Mouse (Mus musculus) liver, embryonic 15.5 days (tissue): ENCODE data around the gene Slc37a3. TPM values are rescaled to one million over a fixed set of nuclear protein-coding genes. Genes with fewer than 3 reads are reported as not detected.

Source experiments
- ATAC-seq: fragments of 200-750 bp; cut with Nextera tagmentation; 2 replicates; pipeline ENCODE4 v1.8.0; 2017; ENCODE audit warnings: moderate number of reproducible peaks, mild to moderate bottlenecking, moderate library complexity; ENCODE audit not compliant: insufficient read depth
- H3K27ac ChIP-seq: fragments of 300-500 bp; sonication (generic); replicated peaks from 2 replicates; pipeline ENCODE4 v1.5.1; 2015; ENCODE audit warnings: mild to moderate bottlenecking, inconsistent platforms
- H3K27me3 ChIP-seq: fragments of 300-500 bp; sonication (generic); 2 replicates; pipeline ENCODE4 v1.6.1; 2015; ENCODE audit warnings: mild to moderate bottlenecking, inconsistent platforms
- H3K36me3 ChIP-seq: fragments of 300-500 bp; sonication (generic); replicated peaks from 2 replicates; pipeline ENCODE4 v1.6.1; 2015; ENCODE audit warnings: moderate library complexity, mild to moderate bottlenecking, inconsistent platforms
- H3K4me1 ChIP-seq: fragments of 300-500 bp; sonication (generic); replicated peaks from 2 replicates; pipeline ENCODE4 v1.6.1; 2015; ENCODE audit warnings: inconsistent platforms
- H3K4me2 ChIP-seq: fragments of 300-500 bp; sonication (generic); 2 replicates; pipeline ENCODE4 v1.6.1; 2015; ENCODE audit warnings: moderate library complexity, mild to moderate bottlenecking, inconsistent platforms
- H3K4me3 ChIP-seq: fragments of 300-500 bp; sonication (generic); replicated peaks from 2 replicates; pipeline ENCODE4 v1.5.1; 2015; ENCODE audit warnings: mild to moderate bottlenecking, inconsistent platforms
- H3K9ac ChIP-seq: fragments of 300-500 bp; sonication (generic); 2 replicates; pipeline ENCODE4 v1.6.1; 2015; ENCODE audit warnings: moderate library complexity, mild to moderate bottlenecking, inconsistent platforms
- H3K9me3 ChIP-seq: fragments of 300-500 bp; sonication (generic); replicated peaks from 2 replicates; pipeline ENCODE4 v1.6.1; 2016; ENCODE audit warnings: inconsistent platforms
- WGBS: fragments of 180-500 bp; shearing (Covaris S2); methylation state at CpG from one replicate; pipeline ENCODE4 v1.1.7; 2015; ENCODE audit warnings: mixed read lengths; ENCODE audit not compliant: insufficient replicate concordance; 5-methylcytosine and 5-hydroxymethylcytosine counted together
- polyA plus RNA-seq: library from polyadenylated mRNA; unstranded; fragments of >200 nt; fragmentation: Nextera tagmentation; extraction: Ambion mirVana; gene quantifications from 2 replicates; pipeline ENCODE4 v1.2.1, GENCODE M21; 2015

The Slc37a3 gene
- polyA plus RNA-seq, 1 experiment from 2014 or later = 9.3 TPM

GRCm38 (mm10) chr6:39286732-39287083 is 90.8 kb downstream of the Slc37a3 start:
- H3K9ac ChIP-seq = no peak overlapping the region
- H3K4me3 ChIP-seq = no peak overlapping the region
- peaks cover 11% of the 10 kb centered on the region for H3K4me1 ChIP-seq
- no peaks in the 10 kb centered on the region for H3K36me3 ChIP-seq
- H3K27me3 ChIP-seq = no peaks in the 10 kb centered on the region
- no peak overlapping the region; the same call in 1 of the 2 replicates for H3K27ac ChIP-seq
- ATAC-seq = no peak
- no peak overlapping the region for H3K4me2 ChIP-seq
- no peaks in the 10 kb centered on the region for H3K9me3 ChIP-seq
- WGBS = 35% methylated on average over 5 of the region's 5 CpGs

DNA sequence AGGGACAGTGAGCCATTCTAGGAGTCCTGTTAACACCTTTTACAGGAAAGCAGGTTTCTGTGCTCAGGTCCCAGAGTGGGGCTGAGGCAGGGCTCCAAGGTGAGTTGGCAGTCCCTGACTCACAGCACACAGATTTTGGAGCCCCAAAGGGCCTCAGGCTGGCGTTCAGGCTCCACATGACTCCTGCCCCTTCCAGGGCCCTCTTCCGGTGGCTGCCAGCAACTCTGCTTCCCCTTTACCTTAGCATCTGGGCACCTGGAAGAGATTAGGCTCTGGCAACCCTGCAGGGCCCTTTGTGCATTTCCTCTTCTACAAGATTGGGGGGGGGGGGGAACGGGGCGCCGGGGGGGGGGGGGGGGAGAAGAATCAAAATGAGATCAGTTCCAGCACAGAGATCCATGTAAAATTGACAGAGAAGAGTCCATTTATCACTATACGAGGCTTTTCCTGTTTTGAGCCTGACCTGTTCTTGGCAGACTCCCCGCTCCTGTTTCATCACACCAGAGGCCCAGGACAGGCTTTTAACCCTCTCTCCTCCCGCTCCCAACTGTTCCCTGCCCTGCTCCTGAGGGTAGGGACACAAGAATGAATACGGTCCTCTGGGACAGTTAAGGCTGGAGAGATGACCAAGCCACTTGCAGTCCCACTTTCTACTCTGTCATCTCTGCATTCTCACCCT is 91.3 kb downstream of the Slc37a3 start:
- WGBS = 33% methylated on average over 6 of the region's 9 CpGs
- Histone ChIP-seq H3K9ac (no peak overlapping the region), H3K4me1 (peaks cover 11% of the 10 kb centered on the region), H3K4me3 (no peak overlapping the region), H3K9me3 (no peaks in the 10 kb centered on the region), H3K36me3 (no peaks in the 10 kb centered on the region), H3K27ac (no peak overlapping the region; the same call in 1 of the 2 replicates), H3K27me3 (no peaks in the 10 kb centered on the region), H3K4me2 (no peak overlapping the region)
- peak; percentile 47; the same call in 1 of the 2 replicates for ATAC-seq

DNA sequence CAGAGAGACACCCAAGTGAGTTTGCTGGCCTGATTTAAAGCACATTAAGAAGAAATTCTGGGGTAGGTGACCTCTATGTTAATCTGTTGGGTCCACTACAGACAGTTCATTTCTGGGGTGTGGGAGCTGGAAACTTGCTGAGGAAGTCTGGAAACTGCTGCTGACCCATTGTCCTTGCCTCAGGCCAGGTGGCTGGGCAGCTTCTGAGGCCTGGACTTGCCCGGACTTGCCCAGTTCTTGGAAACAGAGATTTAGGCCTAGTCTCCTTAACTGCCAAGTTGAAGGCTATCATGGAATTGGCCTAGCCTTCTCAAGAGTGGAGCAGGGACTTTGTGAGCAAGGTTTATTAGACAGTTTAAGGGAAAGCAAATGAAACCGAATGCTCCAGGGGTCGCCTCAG is 92.6 kb downstream of the Slc37a3 start:
- 68% methylated on average over 3 of the region's 3 CpGs for WGBS
- Histone ChIP-seq H3K27me3 (no peaks in the 10 kb centered on the region), H3K36me3 (no peaks in the 10 kb centered on the region), H3K9me3 (no peaks in the 10 kb centered on the region), H3K27ac (no peak overlapping the region), H3K4me1 (peaks cover 11% of the 10 kb centered on the region), H3K4me2 (no peak overlapping the region), H3K9ac (no peak overlapping the region), H3K4me3 (no peak overlapping the region)
- ATAC-seq = no peak

Other genes starting within 250 kb of the Slc37a3 start
- 12.1 and 12.5 TPM in 2 replicates for gene Kdm7a, start 170.9 kb downstream of the Slc37a3 start, polyA plus RNA-seq
- gene Rab19, start 3.5 kb upstream of the Slc37a3 start, polyA plus RNA-seq = 0.28 and 0.37 TPM in 2 replicates
- 229 and 259 TPM in 2 replicates for gene Mkrn1, start 42.8 kb upstream of the Slc37a3 start, polyA plus RNA-seq
- gene Dennd2a, start 180.2 kb upstream of the Slc37a3 start, polyA plus RNA-seq = 1.5 TPM in 2 replicates
- 9.7 and 10.9 TPM in 2 replicates for gene Adck2, start 196.2 kb upstream of the Slc37a3 start, polyA plus RNA-seq
- 2.5 and 2.7 TPM in 2 replicates for gene Gm42420, start 208.1 kb upstream of the Slc37a3 start, polyA plus RNA-seq
- gene Ndufb2, start 214.9 kb upstream of the Slc37a3 start, polyA plus RNA-seq = 172 and 203 TPM in 2 replicates